Mouse (Mus musculus): ENCODE measurements around the gene Krtcap2.
"Not testable (repeated sequence)": the region's sequence is repeated elsewhere in the genome, so short reads cannot be mapped to it uniquely, and the experiment has no call there.

Krtcap2 gene

DNA sequence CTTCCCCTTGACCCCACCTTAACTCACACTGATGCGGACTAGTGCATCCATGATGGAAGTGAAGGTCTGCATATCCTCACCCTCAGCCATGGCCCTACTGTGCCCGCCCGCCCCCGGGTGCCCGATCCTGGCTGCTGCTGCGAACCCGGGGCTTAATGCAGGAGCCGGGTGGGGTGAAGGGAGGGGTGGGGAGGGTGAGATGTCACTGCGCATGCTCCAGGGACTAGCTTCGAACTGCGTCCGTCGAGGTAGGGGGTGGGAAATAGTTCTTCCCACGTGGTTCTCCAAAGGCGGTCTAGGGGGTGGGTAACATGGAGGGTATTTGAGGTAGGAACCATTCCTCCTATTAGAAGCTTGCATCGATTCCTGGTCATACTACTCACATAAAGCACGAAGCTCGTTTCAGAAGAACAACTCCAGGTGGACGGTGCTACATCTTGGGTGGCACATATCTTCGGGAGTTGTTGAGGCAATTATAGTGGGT is at the start of gene Krtcap2:
Krtcap2 (plus strand) TSS at position 279 of the 484 bp plus-strand sequence.
- in situ Hi-C loops (cut with MboI; ENCODE audit: low pct_unique_long_range_greater_than_20kb in 1 of 2, low sequenced_read_pairs in 2 of 2, unreplicated experiment in 1 of 2) = loop anchor here in 1 of 2 experiments (5.0 kb wide), 1 partner anchor 37 kb away; the partner anchor contains the start of gene Efna1

- in situ Hi-C loops (cut with MboI; ENCODE audit: low pct_unique_long_range_greater_than_20kb in 1 of 2, low sequenced_read_pairs in 2 of 2, unreplicated experiment in 1 of 2) = no loop called here
Measured at GRCm38 (mm10) chr3:89195979-89196877, 49.5 kb upstream of the Krtcap2 start.

- in situ Hi-C loops (cut with MboI; ENCODE audit: low pct_unique_long_range_greater_than_20kb in 1 of 2, low sequenced_read_pairs in 2 of 2, unreplicated experiment in 1 of 2) = no loop called here
Measured at GRCm38 (mm10) chr3:89199839-89200238, 45.9 kb upstream of the Krtcap2 start.

GRCm38 (mm10) chr3:89202253-89203141 is 43.3 kb upstream of the Krtcap2 start, which contains the start of gene Gba:
Gene Gba, plus strand, starts transcription at chr3:89202928.
- in situ Hi-C loops (cut with MboI; ENCODE audit: low pct_unique_long_range_greater_than_20kb in 1 of 2, low sequenced_read_pairs in 2 of 2, unreplicated experiment in 1 of 2) = no loop called here

DNA sequence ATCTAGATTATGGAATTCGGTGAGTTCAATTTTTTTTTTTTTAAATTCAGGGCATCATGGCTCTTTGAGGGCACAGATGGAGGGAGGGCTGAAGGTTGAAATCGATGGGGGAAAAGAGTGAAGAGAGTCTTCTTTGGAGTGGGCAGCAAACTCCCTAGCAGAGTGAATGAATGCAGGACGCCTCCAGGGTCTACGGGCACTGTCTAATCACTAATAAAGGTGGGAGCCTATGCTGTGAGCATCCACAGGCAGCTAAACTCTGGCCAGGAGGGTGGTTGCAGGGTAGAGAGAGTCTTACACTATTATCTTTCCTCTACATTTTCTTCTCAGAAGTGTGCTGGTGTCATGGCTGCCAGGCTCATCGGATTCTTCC is 42.6 kb upstream of the Krtcap2 start:
- in situ Hi-C loops (cut with MboI; ENCODE audit: low pct_unique_long_range_greater_than_20kb in 1 of 2, low sequenced_read_pairs in 2 of 2, unreplicated experiment in 1 of 2) = no loop called here

- in situ Hi-C loops (cut with MboI; ENCODE audit: low pct_unique_long_range_greater_than_20kb in 1 of 2, low sequenced_read_pairs in 2 of 2, unreplicated experiment in 1 of 2) = no loop called here
Measured at GRCm38 (mm10) chr3:89206079-89206478, 39.7 kb upstream of the Krtcap2 start.

DNA sequence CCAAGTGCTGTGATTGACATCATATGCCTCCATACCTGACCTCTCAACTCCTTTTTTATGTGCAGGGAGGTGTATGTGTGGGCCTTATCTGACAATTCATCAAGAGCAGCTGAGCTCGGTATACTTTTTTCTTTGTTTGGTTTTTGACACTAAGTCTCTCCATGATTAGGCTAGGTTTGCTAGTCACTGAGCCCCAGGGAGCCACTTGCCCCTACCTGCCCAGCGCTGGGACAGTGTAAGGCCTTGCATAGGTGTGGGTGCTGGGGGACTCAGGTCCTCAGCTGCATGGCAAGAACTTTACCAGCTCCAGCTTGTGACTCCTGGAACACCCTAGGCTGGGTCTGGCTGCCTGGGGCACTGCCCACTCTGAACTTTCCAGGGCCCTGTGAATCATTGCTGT is 39.1 kb upstream of the Krtcap2 start:
- in situ Hi-C loops (cut with MboI; ENCODE audit: low pct_unique_long_range_greater_than_20kb in 1 of 2, low sequenced_read_pairs in 2 of 2, unreplicated experiment in 1 of 2) = no loop called here

DNA sequence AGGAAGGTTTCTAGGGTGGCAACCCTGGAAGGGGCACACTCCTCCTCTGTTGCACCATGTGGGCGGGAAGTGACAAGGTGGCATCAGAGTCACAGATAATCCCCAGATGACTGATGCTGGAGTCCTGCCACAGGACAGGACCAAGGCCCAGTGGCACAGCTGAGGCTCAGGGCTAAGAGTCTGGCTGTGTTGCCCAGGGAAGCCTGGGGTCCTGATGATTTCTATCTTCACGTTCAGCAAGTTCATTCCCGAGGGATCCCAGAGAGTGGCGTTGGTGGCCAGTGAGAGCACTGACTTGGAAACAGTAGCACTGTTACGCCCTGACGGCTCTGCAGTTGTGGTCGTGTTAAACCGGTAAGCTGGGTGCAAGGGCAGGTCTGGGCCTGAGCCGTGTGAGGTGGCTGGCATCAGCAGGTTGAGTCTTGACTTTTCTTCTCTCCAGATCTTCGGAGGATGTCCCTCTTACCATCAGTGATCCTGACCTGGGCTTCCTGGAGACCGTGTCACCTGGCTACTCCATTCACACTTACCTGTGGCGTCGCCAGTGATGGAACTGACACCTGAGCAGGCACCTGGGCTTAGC is 37.6 kb upstream of the Krtcap2 start:
- in situ Hi-C loops (cut with MboI; ENCODE audit: low pct_unique_long_range_greater_than_20kb in 1 of 2, low sequenced_read_pairs in 2 of 2, unreplicated experiment in 1 of 2) = no loop called here

GRCm38 (mm10) chr3:89208736-89209135 is 37.0 kb upstream of the Krtcap2 start:
- in situ Hi-C loops (cut with MboI; ENCODE audit: low pct_unique_long_range_greater_than_20kb in 1 of 2, low sequenced_read_pairs in 2 of 2, unreplicated experiment in 1 of 2) = no loop called here

DNA sequence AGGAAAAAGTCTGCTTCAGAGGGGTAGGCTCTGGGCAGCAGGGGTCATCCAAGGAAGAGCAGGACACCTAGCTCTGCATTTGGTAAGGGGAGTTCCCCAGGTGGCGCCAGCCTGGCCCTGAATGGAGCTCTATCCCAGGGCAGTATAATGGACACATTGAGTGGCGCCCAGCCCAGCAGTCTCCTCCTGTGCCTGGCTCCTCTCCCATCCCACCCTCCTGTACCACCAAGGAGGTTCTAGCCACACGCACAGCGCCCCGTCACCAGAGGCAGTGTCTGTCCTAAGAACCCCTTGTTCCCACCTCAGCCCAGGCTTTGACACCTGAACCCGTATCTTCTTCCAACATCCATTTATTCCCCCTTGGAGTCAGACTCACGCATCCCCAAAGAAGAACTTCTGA is 36.0 kb upstream of the Krtcap2 start:
- in situ Hi-C loops (cut with MboI; ENCODE audit: low pct_unique_long_range_greater_than_20kb in 1 of 2, low sequenced_read_pairs in 2 of 2, unreplicated experiment in 1 of 2) = no loop called here

- in situ Hi-C loops (cut with MboI; ENCODE audit: low pct_unique_long_range_greater_than_20kb in 1 of 2, low sequenced_read_pairs in 2 of 2, unreplicated experiment in 1 of 2) = no loop called here
Measured at GRCm38 (mm10) chr3:89210162-89210561, 35.6 kb upstream of the Krtcap2 start.

GRCm38 (mm10) chr3:89210731-89211130 is 35.0 kb upstream of the Krtcap2 start:
- in situ Hi-C loops (cut with MboI; ENCODE audit: low pct_unique_long_range_greater_than_20kb in 1 of 2, low sequenced_read_pairs in 2 of 2, unreplicated experiment in 1 of 2) = no loop called here

- in situ Hi-C loops (cut with MboI; ENCODE audit: low pct_unique_long_range_greater_than_20kb in 1 of 2, low sequenced_read_pairs in 2 of 2, unreplicated experiment in 1 of 2) = no loop called here
Measured at GRCm38 (mm10) chr3:89213803-89214530, 31.8 kb upstream of the Krtcap2 start.

GRCm38 (mm10) chr3:89214681-89215411 is 30.9 kb upstream of the Krtcap2 start, which contains the start of gene Thbs3:
Gene Thbs3, plus strand, starts transcription at chr3:89215180.
- in situ Hi-C loops (cut with MboI; ENCODE audit: low pct_unique_long_range_greater_than_20kb in 1 of 2, low sequenced_read_pairs in 2 of 2, unreplicated experiment in 1 of 2) = no loop called here

GRCm38 (mm10) chr3:89215853-89216252 is 29.9 kb upstream of the Krtcap2 start:
- in situ Hi-C loops (cut with MboI; ENCODE audit: low pct_unique_long_range_greater_than_20kb in 1 of 2, low sequenced_read_pairs in 2 of 2, unreplicated experiment in 1 of 2) = no loop called here

- in situ Hi-C loops (cut with MboI; ENCODE audit: low pct_unique_long_range_greater_than_20kb in 1 of 2, low sequenced_read_pairs in 2 of 2, unreplicated experiment in 1 of 2) = not testable (repeated sequence)
Measured at GRCm38 (mm10) chr3:89216407-89216806, 29.4 kb upstream of the Krtcap2 start.

GRCm38 (mm10) chr3:89218271-89218670 is 27.5 kb upstream of the Krtcap2 start:
- in situ Hi-C loops (cut with MboI; ENCODE audit: low pct_unique_long_range_greater_than_20kb in 1 of 2, low sequenced_read_pairs in 2 of 2, unreplicated experiment in 1 of 2) = no loop called here
